Mouse (Mus musculus) CH12.LX (cell line): ENCODE data around the gene Iqschfp.

Experiments used
- CTCF ChIP-seq, 2 experiments: IDR thresholded peaks in 1 of 2; conservative IDR thresholded peaks in 1 of 2; 2 replicates each; pipeline ENCODE4 v1.5.1; 2011 to 2012; ENCODE audit warnings: low read depth in 2 of 2, low read length in 2 of 2, improper control_type of control experiment in 1 of 2, inconsistent platforms in 1 of 2, mild to moderate bottlenecking in 1 of 2, moderate library complexity in 1 of 2
- ELF1 ChIP-seq: IDR thresholded peaks from 2 replicates; pipeline ENCODE4 v1.6.1; 2014; ENCODE audit warnings: low read depth, mild to moderate bottlenecking, inconsistent platforms, low read length, improper control_type of control experiment
- EP300 ChIP-seq: IDR thresholded peaks from 2 replicates; pipeline ENCODE4 v1.6.1; 2011; ENCODE audit warnings: low read length, improper control_type of control experiment
- KAT2A ChIP-seq: IDR thresholded peaks from 2 replicates; pipeline ENCODE4 v1.6.1; 2012; ENCODE audit warnings: low read length, improper control_type of control experiment, inconsistent platforms; ENCODE audit not compliant: insufficient replicate concordance
- POLR2A ChIP-seq: IDR thresholded peaks from 2 replicates; pipeline ENCODE4 v1.6.1; 2011; ENCODE audit warnings: low read depth, mild to moderate bottlenecking, improper control_type of control experiment, low read length

DNA sequence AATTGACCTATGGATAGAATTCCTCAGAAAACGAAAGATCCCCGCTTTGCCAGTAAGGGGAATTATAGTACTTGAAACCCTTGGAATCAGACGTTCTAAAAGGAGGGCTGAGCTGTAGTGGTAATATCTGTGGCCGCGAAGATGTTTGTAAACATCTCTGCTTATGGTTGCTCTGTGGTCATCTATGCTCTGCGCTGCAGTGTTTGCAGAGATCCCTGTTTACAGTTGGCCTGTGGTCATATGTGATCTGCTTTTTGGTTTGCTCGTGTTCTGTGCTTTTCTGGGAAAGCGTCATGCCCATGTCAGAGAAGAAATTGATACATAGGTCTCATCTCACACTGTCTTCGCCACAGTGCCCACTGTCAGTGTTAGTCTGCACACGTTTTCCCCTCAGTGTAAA is 700.5 kb downstream of the Iqschfp start:
- TF ChIP-seq CTCF (conservative IDR thresholded peaks at IDR 0.05 in 1 of 2, IDR thresholded peaks at IDR 0.05 in 1 of 2; ENCODE audit: low read depth in 2 of 2, low read length in 2 of 2) = no peak
- TF ChIP-seq KAT2A = no peak
- TF ChIP-seq POLR2A = no peak
- TF ChIP-seq ELF1 = no peak
- TF ChIP-seq EP300 = no peak
